In genomic region chr10:79746774-79747151, GRCm38 (mm10) we compare ENCODE assay signal across 8 mouse cellular contexts. TPM values are rescaled to one million over a fixed set of nuclear protein-coding genes. Genes with fewer than 3 reads are reported as not detected.
DNase-seq lines count a peak whose midpoint lies in the region; ATAC-seq and TF ChIP-seq lines count a peak whose summit lies in the region.

No protein-coding gene starts in this region.

- peak overlapping the region; percentile 67 for H3K4me2 ChIP-seq in heart, embryonic 13.5 days
- H3K4me2 ChIP-seq in hindbrain, embryonic 14.5 days (replicated peaks): peak overlapping the region; percentile 76

- no peak for TF ChIP-seq CTCF in bone marrow macrophage, adult 2 months (IDR thresholded peaks at IDR 0.05; ENCODE audit: low read depth, low read length)

- peak overlapping the region; percentile 69 for H3K9ac ChIP-seq in heart, embryonic 13.5 days
- H3K9ac ChIP-seq in hindbrain, embryonic 14.5 days: peak overlapping the region; percentile 48

- DNase-seq in heart, postnatal 14 days: no peak
- DNase-seq in hindbrain, embryonic 14.5 days (ENCODE audit: low spot score): no peak
- no peak for DNase-seq in spleen, postnatal 14 days (ENCODE audit: low spot score in 2 of 2)
- DNase-seq in cerebellum, adult 18-20 months: no peak

- WGBS in heart, embryonic 13.5 days: 25% methylated on average over 6 of the region's 6 CpGs
- 26% methylated on average over 6 of the region's 6 CpGs for WGBS in hindbrain, embryonic 14.5 days

- peak overlapping the region; percentile 38 for H3K4me3 ChIP-seq in heart, embryonic 13.5 days
- peak overlapping the region; percentile 28 for H3K4me3 ChIP-seq in bone marrow macrophage, adult 2 months (ENCODE audit: insufficient read depth, low read length)
- H3K4me3 ChIP-seq in hindbrain, embryonic 14.5 days (replicated peaks; ENCODE audit: low read length): peak overlapping the region; percentile 64

- intact Hi-C loops in heart, postnatal 14 days (cut with DNase I): no loop called here

- peaks cover 29% of the 10 kb centered on the region for H3K36me3 ChIP-seq in heart, embryonic 13.5 days
- H3K36me3 ChIP-seq in hindbrain, embryonic 14.5 days (replicated peaks; ENCODE audit: control insufficient read depth, insufficient read depth): peaks cover 21% of the 10 kb centered on the region

- H3K9me3 ChIP-seq in heart, embryonic 13.5 days: no peaks in the 10 kb centered on the region
- no peaks in the 10 kb centered on the region for H3K9me3 ChIP-seq in hindbrain, embryonic 14.5 days (ENCODE audit: control insufficient read depth, low read length)

- peaks cover 13% of the 10 kb centered on the region for H3K4me1 ChIP-seq in heart, embryonic 13.5 days
- H3K4me1 ChIP-seq in bone marrow macrophage, adult 2 months (ENCODE audit: control insufficient read depth, insufficient read depth, low read length): peaks cover 12% of the 10 kb centered on the region
- H3K4me1 ChIP-seq in hindbrain, embryonic 14.5 days (replicated peaks; ENCODE audit: control insufficient read depth, insufficient read depth, low read length): peaks cover 7% of the 10 kb centered on the region

- no peak for ATAC-seq in heart, embryonic 13.5 days (ENCODE audit: extremely low read depth, insufficient number of reproducible peaks, low FRiP score, low TSS enrichment)
- peak; percentile 53 for ATAC-seq in hindbrain, embryonic 14.5 days (ENCODE audit: low FRiP score)
- peak; percentile 50 for ATAC-seq in megakaryocyte progenitor cell, adult 5-6 weeks (replicated peaks; ENCODE audit: poor library complexity)
- no peak for ATAC-seq in cerebellum, adult (ENCODE audit: insufficient number of reproducible peaks, low FRiP score, low TSS enrichment)

- no peak for TF ChIP-seq POLR2A in bone marrow macrophage, adult 2 months (IDR thresholded peaks at IDR 0.05; ENCODE audit: borderline replicate concordance, low read depth, low read length)

- H3K27me3 ChIP-seq in heart, embryonic 13.5 days (replicated peaks): no peaks in the 10 kb centered on the region; the same call in 1 of the 2 replicates
- no peaks in the 10 kb centered on the region; the same call in 1 of the 2 replicates for H3K27me3 ChIP-seq in hindbrain, embryonic 14.5 days (ENCODE audit: control insufficient read depth, insufficient read depth, low read length)

- H3K27ac ChIP-seq in heart, embryonic 13.5 days (replicated peaks): 0 out of 2 replicates have a peak overlapping the region, but pooled peaks have one; percentile 5
- H3K27ac ChIP-seq in bone marrow macrophage, adult 2 months (ENCODE audit: insufficient read depth, low read depth, low read length): no peak overlapping the region
- H3K27ac ChIP-seq in hindbrain, embryonic 14.5 days: no peak overlapping the region

RNA-seq across cellular contexts. Expression of gene Polrmt, which starts 0.4 kb away (rescaled TPM):
- 30.2 and 30.9 TPM in 2 replicates for polyA plus RNA-seq in heart, embryonic 13.5 days (2015; fragmentation: Nextera tagmentation; extraction: Ambion mirVana)
- 10 to 100 TPM; 45.3 to 46.8 TPM for total RNA-seq in heart, postnatal 14 days (2021)
- 18.8 and 19.8 TPM in 2 replicates for polyA plus RNA-seq in bone marrow macrophage, adult 2 months (2012; ENCODE audit: insufficient read depth, insufficient read length, missing spikeins)
- polyA plus RNA-seq in hindbrain, embryonic 14.5 days (2014; fragmentation: Nextera tagmentation; extraction: Ambion mirVana): 32.8 and 36.5 TPM in 2 replicates
- 36.9 and 46.9 TPM in 2 replicates for total RNA-seq in megakaryocyte progenitor cell, adult 5-6 weeks (2015)
- 10.8 and 14.6 TPM in 2 replicates for total RNA-seq in megakaryocyte progenitor cell, adult 5-6 weeks (2017)

RNA-seq across cellular contexts. Expression of gene Fgf22, which starts 8.1 kb away (rescaled TPM):
- 0.17 TPM in 1 of 2 replicates, not detected in the other for polyA plus RNA-seq in heart, embryonic 13.5 days (2015; fragmentation: Nextera tagmentation; extraction: Ambion mirVana)
- not detected for total RNA-seq in heart, postnatal 14 days (2021)
- polyA plus RNA-seq in bone marrow macrophage, adult 2 months (2012; ENCODE audit: insufficient read depth, insufficient read length, missing spikeins): not detected in 2 replicates
- 1.4 and 1.6 TPM in 2 replicates for polyA plus RNA-seq in hindbrain, embryonic 14.5 days (2014; fragmentation: Nextera tagmentation; extraction: Ambion mirVana)
- total RNA-seq in megakaryocyte progenitor cell, adult 5-6 weeks (2015): not detected in 2 replicates
- not detected in 2 replicates for total RNA-seq in megakaryocyte progenitor cell, adult 5-6 weeks (2017)

RNA-seq across cellular contexts. Expression of gene Rnf126, which starts 20.0 kb away (rescaled TPM):
- polyA plus RNA-seq in heart, embryonic 13.5 days (2015; fragmentation: Nextera tagmentation; extraction: Ambion mirVana): 61.4 and 66.3 TPM in 2 replicates
- total RNA-seq in heart, postnatal 14 days (2021): 10 to 100 TPM; 25.9 to 26.7 TPM
- polyA plus RNA-seq in bone marrow macrophage, adult 2 months (2012; ENCODE audit: insufficient read depth, insufficient read length, missing spikeins): 23.3 and 27.6 TPM in 2 replicates
- 92.8 and 96.7 TPM in 2 replicates for polyA plus RNA-seq in hindbrain, embryonic 14.5 days (2014; fragmentation: Nextera tagmentation; extraction: Ambion mirVana)
- total RNA-seq in megakaryocyte progenitor cell, adult 5-6 weeks (2015): 55.6 and 63.0 TPM in 2 replicates
- 18.4 and 20.2 TPM in 2 replicates for total RNA-seq in megakaryocyte progenitor cell, adult 5-6 weeks (2017)

RNA-seq across cellular contexts. Expression of gene Fstl3, which starts 30.3 kb away (rescaled TPM):
- 23.8 and 27.3 TPM in 2 replicates for polyA plus RNA-seq in heart, embryonic 13.5 days (2015; fragmentation: Nextera tagmentation; extraction: Ambion mirVana)
- 1 to 10 TPM; 2.8 to 3.4 TPM for total RNA-seq in heart, postnatal 14 days (2021)
- polyA plus RNA-seq in bone marrow macrophage, adult 2 months (2012; ENCODE audit: insufficient read depth, insufficient read length, missing spikeins): 1.0 and 1.1 TPM in 2 replicates
- 1.6 and 2.2 TPM in 2 replicates for polyA plus RNA-seq in hindbrain, embryonic 14.5 days (2014; fragmentation: Nextera tagmentation; extraction: Ambion mirVana)
- 1.6 and 2.7 TPM in 2 replicates for total RNA-seq in megakaryocyte progenitor cell, adult 5-6 weeks (2015)
- total RNA-seq in megakaryocyte progenitor cell, adult 5-6 weeks (2017): 1.3 and 3.6 TPM in 2 replicates

RNA-seq across cellular contexts. Expression of gene Hcn2, which starts 30.3 kb away (rescaled TPM):
- 0.06 and 0.09 TPM in 2 replicates for polyA plus RNA-seq in heart, embryonic 13.5 days (2015; fragmentation: Nextera tagmentation; extraction: Ambion mirVana)
- total RNA-seq in heart, postnatal 14 days (2021): 10 to 100 TPM; 35.7 to 38.7 TPM
- 0.86 and 1.3 TPM in 2 replicates for polyA plus RNA-seq in bone marrow macrophage, adult 2 months (2012; ENCODE audit: insufficient read depth, insufficient read length, missing spikeins)
- polyA plus RNA-seq in hindbrain, embryonic 14.5 days (2014; fragmentation: Nextera tagmentation; extraction: Ambion mirVana): 2.9 and 4.3 TPM in 2 replicates
- not detected in 2 replicates for total RNA-seq in megakaryocyte progenitor cell, adult 5-6 weeks (2015)
- not detected in 2 replicates for total RNA-seq in megakaryocyte progenitor cell, adult 5-6 weeks (2017)

Comparison
In these comparisons a context has a peak if more than half of its experiments do, and no peak if none do; other contexts are left out.
1. ATAC-seq: peak in hindbrain, embryonic 14.5 days (single experiment) and megakaryocyte progenitor cell, adult 5-6 weeks (single experiment); none in heart, embryonic 13.5 days (single experiment) and cerebellum, adult (single experiment).
2. Peak in every context shown above with its lines, with median percentiles within 50 percentile points of each other: H3K4me3 ChIP-seq.